Mouse (Mus musculus) embryonic fibroblast, embryonic 13.5 days (primary cell): ENCODE measurements around the gene Ccdc78. TPM values are rescaled to one million over a fixed set of nuclear protein-coding genes. Genes with fewer than 3 reads are reported as not detected.

Experiments
- H3K27ac ChIP-seq: 2 replicates; pipeline ENCODE4 v1.5.1; 2012; ENCODE audit warnings: low read length, control low read depth, inconsistent platforms; ENCODE audit not compliant: insufficient read depth
- H3K4me1 ChIP-seq: 2 replicates; pipeline ENCODE4 v1.6.1; 2011; ENCODE audit warnings: low read length; ENCODE audit not compliant: control insufficient read depth, insufficient read depth
- H3K4me3 ChIP-seq: 2 replicates; pipeline ENCODE4 v1.5.1; 2011; ENCODE audit warnings: mild to moderate bottlenecking, control low read depth, low read length; ENCODE audit not compliant: insufficient read depth
- CTCF ChIP-seq: IDR thresholded peaks from 2 replicates; pipeline ENCODE4 v1.5.1; 2011; ENCODE audit warnings: mild to moderate bottlenecking, control low read depth, low read length, moderate library complexity, borderline replicate concordance; ENCODE audit not compliant: insufficient read depth
- POLR2A ChIP-seq: IDR thresholded peaks from 2 replicates; pipeline ENCODE4 v1.6.1; 2011; ENCODE audit warnings: low read depth, mild to moderate bottlenecking, control low read depth, low read length, moderate library complexity
- polyA plus RNA-seq: library from polyadenylated mRNA; stranded (reverse); fragments of >200 nt; gene quantifications from 2 replicates; pipeline ENCODE4 v1.2.4, GENCODE M21; 2011; ENCODE audit warnings: low read depth; ENCODE audit not compliant: missing spikeins, insufficient read length

Gene Ccdc78
- polyA plus RNA-seq, 1 experiment: not detected

DNA sequence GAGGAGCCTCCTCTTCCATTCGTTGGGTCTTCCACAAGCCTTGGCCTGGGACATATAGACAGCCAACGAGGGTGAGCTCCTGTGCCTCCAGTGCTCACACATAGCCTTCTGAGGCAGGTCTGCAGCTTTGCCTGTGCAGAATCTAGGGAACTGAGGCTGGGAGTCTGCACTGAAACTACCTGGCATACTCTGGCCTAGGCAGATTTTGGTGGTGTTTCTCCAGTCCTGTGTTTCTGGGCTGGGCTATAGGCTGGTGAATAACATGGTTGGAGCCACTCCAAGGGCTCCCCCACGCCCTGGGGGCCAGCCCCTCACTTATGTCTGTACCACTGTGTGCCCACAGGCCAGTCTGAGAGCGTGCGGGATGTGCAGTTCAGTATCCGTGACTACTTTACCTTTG, 38.9 kb downstream of the Ccdc78 start:
- Histone ChIP-seq H3K4me3 (no peak overlapping the region), H3K4me1 (peaks cover 5% of the 10 kb centered on the region; the same call in 1 of the 2 replicates)

DNA sequence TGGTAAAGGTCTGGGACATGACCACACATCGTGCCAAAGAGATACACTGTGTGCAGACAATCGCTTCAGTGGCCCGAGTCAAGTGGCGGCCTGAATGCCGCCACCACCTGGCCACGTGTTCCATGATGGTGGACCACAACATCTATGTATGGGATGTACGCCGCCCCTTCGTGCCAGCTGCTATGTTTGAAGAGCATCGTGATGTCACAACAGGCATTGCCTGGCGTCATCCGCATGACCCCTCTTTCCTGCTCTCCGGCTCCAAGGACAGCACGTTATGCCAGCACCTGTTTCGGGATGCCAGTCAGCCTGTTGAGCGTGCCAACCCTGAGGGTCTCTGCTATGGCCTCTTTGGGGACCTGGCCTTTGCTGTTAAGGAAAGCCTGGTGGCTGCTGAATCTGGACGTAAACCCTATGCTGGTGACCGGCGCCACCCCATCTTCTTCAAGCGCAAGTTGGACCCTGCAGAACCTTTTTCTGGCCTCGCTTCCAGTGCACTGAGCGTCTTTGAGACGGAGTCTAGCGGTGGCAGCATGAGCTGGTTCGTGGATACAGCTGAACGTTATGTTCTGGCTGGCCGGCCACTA, 39.7 kb downstream of the Ccdc78 start:
- no peak overlapping the region for H3K4me3 ChIP-seq
- no peak overlapping the region for H3K27ac ChIP-seq
- TF ChIP-seq POLR2A (no peak), CTCF (no peak)
- peaks cover 5% of the 10 kb centered on the region; the same call in 1 of the 2 replicates for H3K4me1 ChIP-seq

More for the DNA sequence above, 38.9 kb downstream of the Ccdc78 start:
- H3K27ac ChIP-seq: no peak overlapping the region
- no peak for TF ChIP-seq CTCF
- TF ChIP-seq POLR2A: no peak

DNA sequence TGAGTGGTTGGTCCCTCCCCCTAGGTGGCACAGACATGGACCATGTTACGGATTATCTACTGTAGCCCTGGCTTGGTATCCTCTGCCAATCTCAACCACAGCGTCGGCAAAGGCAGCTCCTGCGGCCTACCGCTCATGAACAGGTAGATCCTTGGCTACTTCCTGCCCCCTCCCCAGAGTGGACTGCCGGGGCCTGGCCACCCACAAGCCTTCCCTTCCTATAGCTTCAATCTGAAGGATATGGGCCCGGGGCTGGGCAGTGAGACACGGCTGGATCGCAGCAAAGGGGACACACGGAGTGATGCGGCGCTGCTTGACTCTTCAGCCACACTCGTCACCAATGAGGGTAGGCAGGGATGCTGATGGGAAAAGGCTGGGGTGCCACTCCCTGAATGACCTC, 40.6 kb downstream of the Ccdc78 start:
- no peak overlapping the region for H3K4me3 ChIP-seq
- TF ChIP-seq POLR2A: no peak
- no peak for TF ChIP-seq CTCF
- H3K4me1 ChIP-seq: peaks cover 7% of the 10 kb centered on the region; the same call in 1 of the 2 replicates
- H3K27ac ChIP-seq: no peak overlapping the region

DNA sequence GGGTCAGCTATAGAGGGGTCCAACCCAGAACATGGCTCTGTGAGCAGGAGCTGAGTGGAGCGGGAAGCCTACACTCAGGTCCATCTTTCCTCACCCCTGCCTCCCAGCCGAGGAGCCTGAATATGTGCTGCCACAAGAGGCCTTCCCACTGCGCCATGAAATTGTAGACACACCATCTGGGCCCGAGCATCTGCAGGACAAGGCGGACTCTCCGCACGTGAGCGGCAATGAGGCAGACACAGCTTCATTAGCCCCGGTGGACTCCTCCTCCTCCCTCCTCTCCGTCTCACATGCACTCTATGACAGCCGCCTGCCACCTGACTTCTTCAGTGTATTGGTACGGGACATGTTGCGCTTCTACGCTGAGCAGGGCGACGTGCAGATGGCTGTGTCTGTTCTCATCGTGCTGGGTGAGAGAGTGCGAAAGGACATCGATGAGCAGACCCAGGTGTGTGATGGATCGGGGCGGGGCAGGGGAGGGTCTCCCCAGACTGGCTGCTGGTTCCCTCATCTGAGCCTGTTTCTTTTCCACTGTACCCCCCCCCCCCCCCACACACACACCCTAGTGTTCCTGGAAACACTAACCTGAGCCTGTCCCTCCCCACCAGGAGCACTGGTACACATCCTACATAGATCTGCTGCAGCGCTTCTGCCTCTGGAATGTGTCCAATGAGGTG, 41.3 kb downstream of the Ccdc78 start:
- Histone ChIP-seq H3K4me3 (no peak overlapping the region), H3K27ac (no peak overlapping the region), H3K4me1 (peaks cover 7% of the 10 kb centered on the region; the same call in 1 of the 2 replicates)
- no peak for TF ChIP-seq CTCF
- TF ChIP-seq POLR2A: no peak

DNA sequence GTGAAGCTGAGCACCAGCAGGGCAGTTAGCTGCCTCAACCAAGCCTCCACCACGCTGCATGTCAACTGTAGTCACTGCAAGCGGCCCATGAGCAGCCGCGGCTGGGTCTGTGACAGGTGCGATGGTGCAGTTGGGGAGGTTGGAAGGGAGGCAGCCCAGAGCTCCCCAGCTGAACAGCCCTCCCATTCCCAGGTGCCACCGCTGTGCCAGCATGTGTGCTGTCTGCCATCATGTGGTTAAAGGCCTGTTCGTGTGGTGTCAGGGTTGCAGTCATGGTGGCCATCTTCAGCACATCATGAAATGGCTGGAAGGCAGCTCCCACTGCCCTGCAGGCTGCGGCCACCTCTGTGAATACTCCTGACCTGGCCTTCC, 41.8 kb downstream of the Ccdc78 start:
- TF ChIP-seq CTCF (no peak), POLR2A (no peak)
- H3K4me1 ChIP-seq: peaks cover 7% of the 10 kb centered on the region; the same call in 1 of the 2 replicates
- H3K4me3 ChIP-seq: no peak overlapping the region
- H3K27ac ChIP-seq: no peak overlapping the region

DNA sequence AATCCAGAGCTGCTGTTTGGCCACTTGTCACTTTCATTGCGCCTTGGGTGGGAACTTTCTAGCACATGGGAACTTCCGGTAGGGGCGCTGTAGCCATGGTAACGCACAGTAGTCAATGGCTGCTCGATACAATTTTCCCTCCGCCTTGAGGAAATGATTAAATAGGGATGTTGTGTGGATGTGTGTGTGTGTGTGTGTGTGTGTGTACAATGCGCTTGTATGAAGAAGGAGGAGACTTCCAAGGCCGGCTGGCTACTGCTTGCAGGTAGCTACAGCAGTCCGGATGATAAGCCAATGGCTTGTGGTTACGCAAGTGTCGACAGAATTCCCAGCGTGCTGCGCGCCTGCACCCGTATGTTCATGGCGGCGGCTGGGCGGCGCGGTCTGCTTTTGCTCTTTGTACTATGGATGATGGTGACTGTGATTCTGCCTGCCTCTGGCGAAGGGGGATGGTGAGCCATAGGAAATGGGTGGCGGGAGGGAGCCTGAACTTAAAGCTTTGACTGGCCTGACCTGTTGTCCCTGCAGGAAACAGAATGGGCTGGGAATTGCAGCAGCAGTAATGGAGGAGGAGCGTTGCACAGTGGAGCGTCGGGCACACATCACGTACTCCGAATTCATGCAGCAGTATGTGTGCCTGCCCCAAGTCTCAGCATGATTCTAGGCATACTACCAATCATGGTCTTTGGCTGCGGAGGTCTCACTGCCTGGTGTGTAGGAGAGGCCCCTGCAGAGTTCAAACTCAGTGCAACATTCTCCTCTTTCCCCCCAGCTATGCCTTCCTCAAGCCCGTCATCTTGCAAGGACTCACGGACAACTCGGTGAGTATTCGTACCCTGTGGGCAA, 42.6 kb downstream of the Ccdc78 start, which contains the start of gene Jmjd8:
Gene Jmjd8 (plus strand): TSS at position 156 of the 846 bp plus-strand sequence.
- peak within 1 kb of the TSS; percentile 59 for H3K27ac ChIP-seq
- peak; percentile 86 for TF ChIP-seq POLR2A
- peak; percentile 10; the same call in 1 of the 2 replicates for TF ChIP-seq CTCF
- peak within 1 kb of the TSS; percentile 44 for H3K4me3 ChIP-seq
- peaks cover 7% of the 10 kb centered on the region; the same call in 1 of the 2 replicates for H3K4me1 ChIP-seq

DNA sequence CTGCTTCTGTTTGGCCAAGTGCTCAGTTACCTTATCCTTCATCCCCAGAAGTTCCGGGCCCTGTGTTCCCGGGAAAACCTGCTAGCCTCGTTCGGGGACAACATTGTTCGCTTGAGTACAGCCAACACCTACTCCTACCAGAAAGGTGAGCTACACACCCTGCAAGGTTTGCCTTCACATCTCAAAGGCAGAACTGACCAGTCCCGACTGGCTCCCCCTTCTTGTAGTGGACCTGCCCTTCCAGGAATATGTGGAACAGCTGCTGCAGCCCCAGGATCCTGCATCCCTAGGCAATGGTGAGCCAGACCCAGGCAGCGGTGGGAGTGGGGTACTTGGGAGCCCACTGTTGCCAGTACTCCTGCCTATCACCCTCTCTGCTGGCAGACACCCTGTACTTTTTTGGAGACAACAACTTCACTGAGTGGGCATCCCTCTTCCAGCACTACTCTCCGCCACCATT, 43.2 kb downstream of the Ccdc78 start:
- 0 out of 2 replicates have a peak overlapping the region, but pooled peaks have one; percentile 59 for H3K27ac ChIP-seq
- peak; percentile 49; the same call in 1 of the 2 replicates for TF ChIP-seq POLR2A
- TF ChIP-seq CTCF: no peak
- H3K4me3 ChIP-seq: peak overlapping the region; percentile 44
- peaks cover 3% of the 10 kb centered on the region; the same call in 1 of the 2 replicates for H3K4me1 ChIP-seq

DNA sequence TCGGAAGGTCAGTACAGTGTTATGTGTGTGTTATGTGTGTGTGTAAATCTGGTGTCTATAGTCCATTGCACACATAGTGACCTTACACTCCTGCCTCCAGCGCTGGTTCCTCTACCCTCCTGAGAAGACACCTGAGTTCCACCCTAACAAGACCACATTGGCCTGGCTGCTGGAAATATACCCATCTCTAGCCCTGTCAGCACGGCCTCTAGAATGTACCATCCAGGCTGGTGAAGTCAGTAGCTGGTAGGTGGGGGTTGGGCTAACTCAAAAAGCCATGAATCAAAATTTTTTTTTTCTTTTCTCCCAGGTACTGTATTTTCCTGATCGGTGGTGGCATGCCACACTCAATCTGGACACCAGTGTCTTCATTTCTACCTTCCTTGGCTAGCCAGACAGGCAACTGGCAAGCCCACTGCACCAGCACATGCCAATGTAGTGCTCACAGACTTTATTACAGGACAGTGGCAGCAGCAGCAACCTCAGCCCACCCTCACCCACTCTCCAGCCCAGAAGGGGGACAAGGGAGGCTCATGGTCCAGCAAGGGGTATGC, 43.9 kb downstream of the Ccdc78 start:
- Histone ChIP-seq H3K4me1 (peaks cover 7% of the 10 kb centered on the region; the same call in 1 of the 2 replicates), H3K4me3 (no peak overlapping the region), H3K27ac (no peak overlapping the region)
- TF ChIP-seq POLR2A: no peak; the same call in 1 of the 2 replicates
- no peak for TF ChIP-seq CTCF

DNA sequence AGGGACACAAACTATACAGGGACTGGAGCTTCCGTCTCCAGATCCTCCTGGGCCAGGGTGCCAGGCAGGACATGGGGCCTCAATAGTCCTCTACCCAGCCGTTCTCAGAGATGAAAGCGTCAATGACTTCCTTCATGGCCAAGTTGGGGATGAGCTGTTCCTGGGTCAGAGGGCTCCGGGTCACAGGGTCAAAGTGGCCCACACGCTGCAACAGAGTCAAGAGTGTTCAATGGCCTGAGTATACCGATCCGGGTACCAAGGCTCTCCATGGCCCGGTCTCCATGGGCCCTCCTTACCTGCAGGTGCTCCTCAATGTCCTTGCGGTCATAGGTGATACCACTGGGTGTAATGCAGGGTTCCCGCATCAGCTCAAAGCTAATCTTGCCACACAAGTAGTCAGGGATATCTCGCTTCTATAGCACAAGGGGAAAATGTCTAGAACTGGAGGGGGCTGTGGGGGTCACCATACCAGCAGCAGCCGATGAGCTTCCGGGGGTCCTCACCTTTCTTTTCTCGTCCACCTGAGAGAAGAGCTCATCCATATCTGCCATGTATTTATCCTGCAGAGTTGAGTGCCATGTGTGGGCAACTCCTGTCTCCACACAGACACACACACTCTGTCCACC, 44.5 kb downstream of the Ccdc78 start:
- Histone ChIP-seq H3K4me3 (peak overlapping the region; percentile 86), H3K4me1 (peaks cover 7% of the 10 kb centered on the region), H3K27ac (no peak overlapping the region)
- TF ChIP-seq CTCF: no peak
- TF ChIP-seq POLR2A: peak; percentile 23; the same call in 1 of the 2 replicates
